Mouse (Mus musculus) stomach, embryonic 14.5 days (tissue): Measurements from ENCODE around the gene Pramel1. TPM values are rescaled to one million over a fixed set of nuclear protein-coding genes. Genes with fewer than 3 reads are reported as not detected.
"Not testable (repeated sequence)": the region's sequence is repeated elsewhere in the genome, so short reads cannot be mapped to it uniquely, and the experiment has no call there.

Experiments
- ATAC-seq: fragments of 200-750 bp; cut with Nextera tagmentation; 2 replicates; pipeline ENCODE4 v1.8.0; 2017; ENCODE audit warnings: low read depth, moderate TSS enrichment; ENCODE audit not compliant: insufficient number of reproducible peaks, insufficient read depth, low FRiP score
- H3K27ac ChIP-seq: fragments of 300-500 bp; sonication (generic); 2 replicates; pipeline ENCODE4 v1.5.1; 2014; ENCODE audit warnings: mild to moderate bottlenecking, low read length, moderate library complexity, mixed read lengths
- H3K27me3 ChIP-seq: fragments of 300-500 bp; sonication (generic); 2 replicates; pipeline ENCODE4 v1.6.1; 2014; ENCODE audit warnings: low read length, control low read depth, mixed read lengths; ENCODE audit not compliant: control insufficient read depth, insufficient read depth
- H3K36me3 ChIP-seq: fragments of 300-500 bp; sonication (generic); 2 replicates; pipeline ENCODE4 v1.6.1; 2014; ENCODE audit warnings: mild to moderate bottlenecking, control low read depth, low read length, moderate library complexity, mixed read lengths; ENCODE audit not compliant: control insufficient read depth, insufficient read depth
- H3K4me1 ChIP-seq: fragments of 300-500 bp; sonication (generic); 2 replicates; pipeline ENCODE4 v1.6.1; 2014; ENCODE audit warnings: low read length, control low read depth, mixed read lengths; ENCODE audit not compliant: control insufficient read depth, insufficient read depth
- H3K4me2 ChIP-seq: fragments of 300-500 bp; sonication (generic); replicated peaks from 2 replicates; pipeline ENCODE4 v1.6.1; 2014; ENCODE audit warnings: low read depth, low read length, control low read depth
- H3K4me3 ChIP-seq: fragments of 300-500 bp; sonication (generic); 2 replicates; pipeline ENCODE4 v1.5.1; 2014; ENCODE audit warnings: low read depth, low read length, control low read depth
- H3K9ac ChIP-seq: fragments of 300-500 bp; sonication (generic); replicated peaks from 2 replicates; pipeline ENCODE4 v1.6.1; 2014; ENCODE audit warnings: low read depth, mild to moderate bottlenecking, control low read depth, low read length, moderate library complexity, mixed read lengths
- H3K9me3 ChIP-seq: fragments of 300-500 bp; sonication (generic); 2 replicates; pipeline ENCODE4 v1.6.1; 2016; ENCODE audit warnings: low read depth, low read length, control low read depth; ENCODE audit not compliant: control insufficient read depth
- WGBS: fragments of 180-500 bp; shearing (Covaris S2); extraction: QIAGEN DNeasy Blood & Tissue Kit; methylation state at CpG from one replicate; pipeline ENCODE4 v1.1.7; 2014; 5-methylcytosine and 5-hydroxymethylcytosine counted together
- polyA plus RNA-seq: library from polyadenylated mRNA; unstranded; fragments of >200 nt; fragmentation: Nextera tagmentation; extraction: Ambion mirVana; gene quantifications from 2 replicates; pipeline ENCODE4 v1.2.1, GENCODE M21; 2014

The Pramel1 gene
- polyA plus RNA-seq: not detected in 2 replicates

DNA sequence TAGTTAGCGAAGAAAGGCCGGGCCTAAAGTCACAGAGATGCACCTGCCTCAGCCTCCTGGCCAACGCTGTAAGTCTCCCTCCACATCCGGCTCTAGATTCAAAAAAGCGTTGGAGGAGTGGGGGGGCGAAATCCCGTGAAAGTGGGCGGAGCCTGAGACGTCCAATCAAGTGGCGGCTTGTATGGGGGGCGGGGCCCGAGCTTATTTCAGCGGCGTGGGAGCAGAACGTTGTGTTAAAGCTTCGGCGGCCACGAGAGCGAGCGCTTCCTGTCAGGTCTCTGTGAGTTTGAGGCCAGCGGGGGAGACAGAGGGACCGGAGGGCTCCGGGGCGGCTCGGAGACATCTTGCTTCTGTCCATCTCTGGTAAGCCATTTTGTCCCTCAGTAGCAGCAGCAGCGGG is at the start of gene Pramel1:
Gene Pramel1 (plus strand): TSS at position 248 of the 400 bp plus-strand sequence.
- 78% methylated on average over 26 of the region's 26 CpGs for WGBS
- H3K4me2 ChIP-seq: no peak within 1 kb of the TSS

DNA sequence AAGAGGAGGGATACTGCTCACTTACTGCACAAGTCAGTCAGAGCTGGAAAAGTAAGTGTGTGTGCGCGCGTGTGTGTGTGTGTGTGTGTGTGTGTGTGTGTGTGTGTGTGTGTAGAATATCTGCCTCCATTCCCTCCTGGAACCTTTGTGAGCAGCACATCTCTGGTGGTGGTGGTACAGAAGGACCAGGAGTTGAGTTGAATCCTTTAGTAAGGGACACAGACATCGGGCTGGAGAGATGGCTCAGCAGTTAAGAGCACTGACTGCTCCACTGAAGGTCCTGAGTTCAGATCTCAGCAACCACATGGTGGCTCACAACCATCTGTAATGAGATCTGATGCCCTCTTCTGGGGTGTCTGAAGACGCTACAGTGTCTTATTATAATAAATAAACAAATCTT is 48.7 kb upstream of the Pramel1 start:
- H3K36me3 ChIP-seq, H3K9me3 ChIP-seq, H3K9ac ChIP-seq, H3K27ac ChIP-seq, H3K4me1 ChIP-seq, ATAC-seq, H3K4me2 ChIP-seq, H3K4me3 ChIP-seq: not testable (repeated sequence)
- H3K27me3 ChIP-seq: peaks cover 25% of the 10 kb centered on the region
- 81% methylated on average over 5 of the region's 5 CpGs for WGBS

More for the DNA sequence above, at the start of gene Pramel1:
- H3K27ac ChIP-seq: no peak within 1 kb of the TSS
- H3K4me3 ChIP-seq: no peak within 1 kb of the TSS
- H3K4me1 ChIP-seq: no peaks in the 10 kb centered on the region
- H3K9ac ChIP-seq: no peak within 1 kb of the TSS
- ATAC-seq: no peak
- no peaks in the 10 kb centered on the region for H3K36me3 ChIP-seq
- no peaks in the 10 kb centered on the region for H3K27me3 ChIP-seq
- H3K9me3 ChIP-seq: no peaks in the 10 kb centered on the region

- Histone ChIP-seq H3K27ac (no peak overlapping the region), H3K9ac (no peak overlapping the region), H3K9me3 (no peaks in the 10 kb centered on the region), H3K4me1 (no peaks in the 10 kb centered on the region), H3K36me3 (no peaks in the 10 kb centered on the region), H3K27me3 (peaks cover 32% of the 10 kb centered on the region), H3K4me3 (no peak overlapping the region), H3K4me2 (no peak overlapping the region)
- ATAC-seq: no peak
- 24% methylated on average over 5 of the region's 5 CpGs for WGBS
These were observed 45.5 kb upstream of the Pramel1 start for GRCm38 (mm10) chr4:143348678-143349077.

- 0 out of 2 replicates have a peak within 1 kb of the TSS, but pooled peaks have one; percentile 11 for H3K9ac ChIP-seq
- no peaks in the 10 kb centered on the region for H3K4me1 ChIP-seq
- no peaks in the 10 kb centered on the region for H3K36me3 ChIP-seq
- peak within 1 kb of the TSS; percentile 92 for H3K4me2 ChIP-seq
- H3K27me3 ChIP-seq: peaks cover 32% of the 10 kb centered on the region
- ATAC-seq: peak; percentile 47; the same call in 1 of the 2 replicates
- no peaks in the 10 kb centered on the region for H3K9me3 ChIP-seq
- under 1% methylated on average over 19 of the region's 19 CpGs for WGBS
- H3K27ac ChIP-seq: no peak within 1 kb of the TSS
- H3K4me3 ChIP-seq: peak within 1 kb of the TSS; percentile 41
These were observed 44.7 kb upstream of the Pramel1 start, which contains the start of gene Lrrc38 for GRCm38 (mm10) chr4:143349484-143349906. Gene Lrrc38, plus strand, starts transcription at chr4:143349757.

- H3K4me3 ChIP-seq: peak overlapping the region; percentile 41
- 3% methylated on average over 71 of the region's 72 CpGs for WGBS
- ATAC-seq: peak; percentile 39; the same call in 1 of the 2 replicates
- H3K27me3 ChIP-seq: peaks cover 32% of the 10 kb centered on the region
- no peaks in the 10 kb centered on the region for H3K9me3 ChIP-seq
- H3K4me2 ChIP-seq: peak overlapping the region; percentile 92
- no peaks in the 10 kb centered on the region for H3K36me3 ChIP-seq
- H3K27ac ChIP-seq: no peak overlapping the region
- no peaks in the 10 kb centered on the region for H3K4me1 ChIP-seq
- 0 out of 2 replicates have a peak overlapping the region, but pooled peaks have one; percentile 11 for H3K9ac ChIP-seq
These were observed 43.9 kb upstream of the Pramel1 start for GRCm38 (mm10) chr4:143350047-143351015.

- H3K4me3 ChIP-seq: no peak overlapping the region
- H3K27ac ChIP-seq: no peak overlapping the region
- peaks cover 32% of the 10 kb centered on the region for H3K27me3 ChIP-seq
- ATAC-seq: no peak
- H3K9ac ChIP-seq: no peak overlapping the region
- no peak overlapping the region for H3K4me2 ChIP-seq
- H3K4me1 ChIP-seq: no peaks in the 10 kb centered on the region
- 76% methylated on average over 4 of the region's 4 CpGs for WGBS
- H3K36me3 ChIP-seq: no peaks in the 10 kb centered on the region
- H3K9me3 ChIP-seq: no peaks in the 10 kb centered on the region
These were observed 41.9 kb upstream of the Pramel1 start for GRCm38 (mm10) chr4:143352301-143352700.

DNA sequence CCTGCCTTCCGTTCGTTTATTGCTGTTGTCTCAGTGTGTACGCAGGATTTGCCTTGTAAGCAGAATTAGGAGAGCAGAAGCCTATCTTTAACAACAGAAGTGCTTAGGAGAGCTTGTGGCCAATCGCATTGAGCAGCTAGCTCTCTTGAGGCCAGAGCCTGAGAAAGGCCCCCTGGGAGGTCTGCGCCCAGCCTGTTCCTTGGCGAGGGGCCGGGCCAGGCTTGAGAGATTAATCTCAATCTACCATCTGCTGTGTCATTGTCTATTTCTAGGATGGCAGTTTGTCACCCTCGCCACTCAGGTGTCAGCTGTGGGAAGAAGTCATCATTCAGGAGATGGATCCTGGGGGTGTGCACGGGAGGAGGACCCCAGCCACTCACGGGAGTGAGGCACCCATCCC is 32.7 kb upstream of the Pramel1 start:
- no peak overlapping the region for H3K4me2 ChIP-seq
- no peaks in the 10 kb centered on the region for H3K36me3 ChIP-seq
- H3K9ac ChIP-seq: no peak overlapping the region
- no peaks in the 10 kb centered on the region for H3K27me3 ChIP-seq
- H3K4me3 ChIP-seq: no peak overlapping the region
- 63% methylated on average over 10 of the region's 10 CpGs for WGBS
- H3K4me1 ChIP-seq: no peaks in the 10 kb centered on the region
- H3K27ac ChIP-seq: no peak overlapping the region
- ATAC-seq: no peak
- H3K9me3 ChIP-seq: no peaks in the 10 kb centered on the region; the same call in 1 of the 2 replicates

DNA sequence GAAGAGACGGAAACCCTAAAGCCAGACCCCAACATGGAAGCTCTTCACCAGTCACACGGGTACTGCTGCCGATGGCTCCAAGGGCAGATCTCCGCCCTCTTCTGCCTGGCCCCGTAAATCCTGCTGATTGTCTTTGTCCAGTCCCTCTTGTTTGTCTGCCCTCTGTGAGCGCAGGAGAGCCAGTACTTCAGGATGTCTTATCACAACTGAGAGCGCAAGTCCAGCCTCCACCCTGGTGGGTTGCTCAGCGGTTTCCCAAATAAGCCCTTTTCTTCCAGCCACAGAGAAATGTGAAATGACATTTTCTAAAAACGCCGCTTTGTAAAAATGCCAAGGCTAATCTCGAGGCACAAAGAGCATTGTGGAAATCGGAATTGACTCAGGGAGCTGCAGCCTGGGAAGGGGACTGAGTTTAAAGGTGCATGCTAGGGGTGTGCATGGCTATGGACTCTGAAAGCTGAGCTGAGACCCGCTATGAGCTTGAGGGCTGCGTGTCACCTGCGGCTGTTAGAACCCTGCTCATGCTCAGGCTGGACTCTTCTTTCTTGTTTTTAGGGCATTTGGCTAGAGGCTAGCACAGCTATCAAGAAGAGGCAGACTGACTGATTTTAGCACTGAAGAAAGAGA is 27.7 kb upstream of the Pramel1 start:
- H3K9me3 ChIP-seq: no peaks in the 10 kb centered on the region; the same call in 1 of the 2 replicates
- H3K27me3 ChIP-seq: no peaks in the 10 kb centered on the region
- ATAC-seq: no peak
- 49% methylated on average over 15 of the region's 15 CpGs for WGBS
- H3K36me3 ChIP-seq: no peaks in the 10 kb centered on the region
- H3K9ac ChIP-seq: no peak overlapping the region
- no peaks in the 10 kb centered on the region for H3K4me1 ChIP-seq
- H3K4me2 ChIP-seq: no peak overlapping the region
- no peak overlapping the region for H3K27ac ChIP-seq
- no peak overlapping the region for H3K4me3 ChIP-seq
